Mouse (Mus musculus) neutrophil, adult 65 days (primary cell): ENCODE data around the gene Fate1. TPM values are rescaled to one million over a fixed set of nuclear protein-coding genes. Genes with fewer than 3 reads are reported as not detected.

Source experiments
- total RNA-seq: library from RNA; stranded (reverse); gene quantifications from 2 replicates; pipeline ENCODE4 v1.2.4, GENCODE M21; 2023

Gene Fate1
- not detected in 2 replicates for total RNA-seq

GRCm38 (mm10) chrX:71972686-71973085, at the start of gene Fate1:
Fate1 (plus strand) TSS chrX:71972986.

GRCm38 (mm10) chrX:71962073-71963051, 10.4 kb upstream of the Fate1 start, which contains the start of gene Prrg3:
Prrg3 (plus strand) TSS chrX:71962624.

GRCm38 (mm10) chrX:71991549-71991948, 18.8 kb downstream of the Fate1 start, which contains the start of gene Cnga2:
Cnga2 (plus strand) TSS chrX:71991849.

Other genes starting within 250 kb of the Fate1 start
- gene Vma21, start 157.1 kb upstream of the Fate1 start, total RNA-seq, result 10.0 and 11.0 TPM in 2 replicates
- gene Gm1141, start 52.0 kb upstream of the Fate1 start, total RNA-seq, result 0.23 TPM in 1 of 2 replicates, not detected in the other
- not detected in 2 replicates for gene Prrg3, start 10.4 kb upstream of the Fate1 start, total RNA-seq
- gene Cnga2, start 18.9 kb downstream of the Fate1 start, total RNA-seq, result not detected in 2 replicates
- gene Magea4, start 249.0 kb downstream of the Fate1 start, total RNA-seq, result not detected in 2 replicates